Mouse (Mus musculus): ENCODE results near the gene Fbln1. TPM values are rescaled to one million over a fixed set of nuclear protein-coding genes. Genes with fewer than 3 reads are reported as not detected.

Gene Fbln1
- total RNA-seq, 2 experiments from 2014 or later, result 6.5 to 20.9 TPM

GRCm38 (mm10) chr15:85209341-85209740 lies 3.6 kb downstream of the Fbln1 start:
- H3K27ac ChIP-seq, result no peak overlapping the region
- no peak overlapping the region for H3K4me3 ChIP-seq
- DNase-seq, result no peak
- intact Hi-C loops (cut with DNase I), result no loop called here
- TF ChIP-seq CTCF (IDR thresholded peaks at IDR 0.05), result peak; percentile 40; the same call in 1 of the 2 replicates

GRCm38 (mm10) chr15:85210686-85211085 lies 4.9 kb downstream of the Fbln1 start:
- DNase-seq, result no peak
- no peak for TF ChIP-seq CTCF (IDR thresholded peaks at IDR 0.05)
- intact Hi-C loops (cut with DNase I), result no loop called here
- no peak overlapping the region for H3K27ac ChIP-seq
- H3K4me3 ChIP-seq, result no peak overlapping the region

DNA sequence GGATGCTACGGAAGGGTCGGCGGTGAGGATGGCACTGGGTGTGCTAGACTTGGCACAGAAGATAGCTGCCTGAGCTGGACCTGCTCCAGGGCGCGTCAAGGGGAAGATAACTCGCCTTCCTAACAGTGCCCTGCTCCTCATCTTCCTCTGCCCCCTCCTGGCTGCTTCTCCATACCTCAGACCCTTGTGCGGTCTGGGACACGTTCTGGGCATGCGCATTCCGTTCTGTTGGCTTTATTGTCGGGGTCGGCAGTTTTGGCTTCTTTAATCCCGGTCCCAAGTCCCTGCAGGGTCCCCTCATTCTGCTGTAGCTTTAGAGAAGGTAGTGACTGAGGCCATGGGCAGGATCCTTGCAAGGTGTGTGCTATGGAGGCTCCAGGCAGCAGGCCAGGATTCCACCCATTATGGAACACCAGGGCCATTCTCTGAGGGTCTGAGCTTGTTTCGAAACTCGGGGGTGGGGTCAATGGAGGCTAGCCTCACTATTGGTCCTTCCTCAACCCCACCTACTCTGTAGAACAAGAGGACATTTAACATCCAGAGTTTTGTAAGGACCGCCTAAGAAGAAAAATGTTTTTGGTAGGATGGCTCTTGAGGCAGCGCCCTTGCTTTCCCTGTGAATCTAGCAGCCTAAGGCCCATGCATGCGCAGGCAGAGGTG lies 5.5 kb downstream of the Fbln1 start:
- no peak for TF ChIP-seq CTCF (IDR thresholded peaks at IDR 0.05)
- no peak for DNase-seq
- intact Hi-C loops (cut with DNase I), result no loop called here
- Histone ChIP-seq H3K27ac (no peak overlapping the region), H3K4me3 (no peak overlapping the region)

GRCm38 (mm10) chr15:85216069-85216813 lies 10.5 kb downstream of the Fbln1 start:
- TF ChIP-seq CTCF (IDR thresholded peaks at IDR 0.05), result no peak; the same call in 1 of the 2 replicates
- H3K27ac ChIP-seq, result no peak overlapping the region
- no peak for DNase-seq
- intact Hi-C loops (cut with DNase I), result no loop called here
- H3K4me3 ChIP-seq, result no peak overlapping the region

- TF ChIP-seq CTCF (IDR thresholded peaks at IDR 0.05), result no peak
- 0 out of 2 replicates have a peak overlapping the region, but pooled peaks have one; percentile 13 for H3K27ac ChIP-seq
- no peak for DNase-seq
- no peak overlapping the region for H3K4me3 ChIP-seq
- intact Hi-C loops (cut with DNase I), result no loop called here
Observed at GRCm38 (mm10) chr15:85218617-85219265, 13.0 kb downstream of the Fbln1 start.

GRCm38 (mm10) chr15:85220371-85220770 lies 14.6 kb downstream of the Fbln1 start:
- Histone ChIP-seq H3K27ac (no peak overlapping the region), H3K4me3 (no peak overlapping the region)
- no peak for DNase-seq
- intact Hi-C loops (cut with DNase I), result no loop called here
- no peak for TF ChIP-seq CTCF (IDR thresholded peaks at IDR 0.05)

- DNase-seq, result peak; percentile 59
- no peak overlapping the region for H3K4me3 ChIP-seq
- intact Hi-C loops (cut with DNase I), result no loop called here
- TF ChIP-seq CTCF (IDR thresholded peaks at IDR 0.05), result no peak
- H3K27ac ChIP-seq, result no peak overlapping the region
Observed at GRCm38 (mm10) chr15:85221115-85221854, 15.5 kb downstream of the Fbln1 start.

GRCm38 (mm10) chr15:85225693-85226092 lies 19.9 kb downstream of the Fbln1 start:
- DNase-seq, result no peak
- no peak overlapping the region for H3K4me3 ChIP-seq
- H3K27ac ChIP-seq, result no peak overlapping the region
- intact Hi-C loops (cut with DNase I), result no loop called here
- no peak for TF ChIP-seq CTCF (IDR thresholded peaks at IDR 0.05)

DNA sequence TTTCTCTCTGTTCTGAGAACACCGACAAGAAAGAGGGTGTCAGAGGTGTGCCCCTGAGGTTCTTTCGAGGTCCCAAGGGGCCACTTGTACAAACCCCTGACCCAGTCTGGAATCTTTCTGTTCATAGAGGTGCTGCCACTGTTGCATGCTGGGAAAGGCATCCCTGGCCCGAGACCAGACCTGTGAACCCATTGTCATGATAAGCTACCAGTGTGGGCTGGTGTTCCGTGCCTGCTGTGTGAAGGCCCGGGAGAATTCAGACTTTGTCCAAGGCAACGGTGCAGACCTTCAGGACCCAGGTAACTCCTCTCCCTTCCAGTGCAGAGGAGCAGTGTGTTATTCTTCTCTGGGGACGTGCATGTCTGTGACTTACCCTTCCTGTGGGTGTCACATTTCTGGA lies 21.1 kb downstream of the Fbln1 start:
- intact Hi-C loops (cut with DNase I), result no loop called here
- Histone ChIP-seq H3K4me3 (no peak overlapping the region), H3K27ac (no peak overlapping the region)
- TF ChIP-seq CTCF (IDR thresholded peaks at IDR 0.05), result no peak
- no peak for DNase-seq

DNA sequence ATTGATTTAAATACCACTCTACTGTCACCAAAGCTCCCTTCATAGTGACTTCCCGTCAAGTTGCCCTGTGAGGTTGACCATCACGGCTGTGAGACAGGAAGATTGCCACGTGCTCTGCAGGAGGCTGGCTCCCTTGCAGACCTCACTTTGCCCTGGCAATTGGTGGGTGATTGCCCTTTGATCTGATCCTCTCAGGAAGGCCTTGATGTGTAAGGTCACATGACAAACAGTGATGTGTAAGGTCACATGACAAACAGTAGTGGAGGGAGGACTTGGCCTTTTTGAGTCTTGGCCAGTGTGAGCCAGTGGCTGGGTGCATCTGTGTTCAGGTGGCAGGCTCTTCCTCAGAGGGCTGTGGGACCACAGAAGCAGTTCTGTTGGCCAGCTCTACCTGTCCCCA lies 22.8 kb downstream of the Fbln1 start:
- Histone ChIP-seq H3K27ac (no peak overlapping the region), H3K4me3 (no peak overlapping the region)
- TF ChIP-seq CTCF (IDR thresholded peaks at IDR 0.05), result no peak
- DNase-seq, result no peak
- intact Hi-C loops (cut with DNase I), result no loop called here

- no peak overlapping the region for H3K4me3 ChIP-seq
- intact Hi-C loops (cut with DNase I), result no loop called here
- TF ChIP-seq CTCF (IDR thresholded peaks at IDR 0.05), result no peak
- no peak for DNase-seq
- H3K27ac ChIP-seq, result peak overlapping the region; percentile 20
Observed at GRCm38 (mm10) chr15:85229960-85230535, 24.3 kb downstream of the Fbln1 start.

GRCm38 (mm10) chr15:85230613-85231012 lies 24.9 kb downstream of the Fbln1 start:
- no peak for TF ChIP-seq CTCF (IDR thresholded peaks at IDR 0.05)
- H3K27ac ChIP-seq, result peak overlapping the region; percentile 20
- H3K4me3 ChIP-seq, result no peak overlapping the region
- intact Hi-C loops (cut with DNase I), result loop anchor here (1.0 kb wide), 1 partner anchor 79 kb away; no protein-coding TSS in a partner anchor
- DNase-seq, result no peak

All from gastrocnemius, adult 2 months (tissue).